Mouse (Mus musculus) right cerebral cortex, postnatal 14 days (tissue): ENCODE data around the gene Gpbp1l1.

Experiments
- DNase-seq: peaks from one replicate; pipeline ENCODE4 v3.0.0; 2022

Gpbp1l1 gene

GRCm38 (mm10) chr4:116638821-116639220 lies 81.4 kb downstream of the Gpbp1l1 start:
- no peak for DNase-seq

DNA sequence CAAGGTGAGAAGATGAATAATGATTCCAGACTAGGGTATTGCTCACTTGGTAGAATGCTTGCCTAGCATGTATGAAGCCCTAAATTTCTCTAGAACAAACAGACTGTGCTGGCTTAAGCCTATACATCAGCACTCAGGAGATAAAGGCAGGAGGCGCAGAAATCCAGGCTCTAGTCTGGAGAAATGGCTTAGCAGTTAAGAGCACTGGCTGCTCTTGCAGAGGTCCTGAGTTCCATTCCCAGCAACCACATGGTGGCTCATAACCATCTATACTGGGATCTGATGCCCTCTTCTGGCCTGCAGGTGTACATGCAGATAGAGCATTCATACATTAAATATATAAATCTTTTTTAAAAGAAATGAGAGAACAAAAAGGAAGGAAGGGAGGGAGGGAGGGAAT lies 84.6 kb downstream of the Gpbp1l1 start:
- DNase-seq, result no peak
